In genomic region chr9:49570033-49570660, GRCm38 (mm10) we compare ENCODE assay signal across 11 mouse cellular contexts.
DNase-seq lines count a peak whose midpoint lies in the region; ATAC-seq and TF ChIP-seq lines count a peak whose summit lies in the region.
"Had no signal": no experiment of that assay in that cellular context is flagged by ENCODE, and none has a peak within 500 bp of the region (broad histone marks: within the 10 kb centered on the region; RNA-seq: fewer than 3 reads in every experiment).

No protein-coding gene starts in this region.

- H3K27me3 ChIP-seq in heart, embryonic 11.5 days (ENCODE audit: control insufficient read depth, insufficient read depth, low read length) = no peaks in the 10 kb centered on the region
- no peaks in the 10 kb centered on the region for H3K27me3 ChIP-seq in lung, embryonic 14.5 days (ENCODE audit: insufficient read depth, low read length)
- no peaks in the 10 kb centered on the region for H3K27me3 ChIP-seq in lung, postnatal 0 days (replicated peaks; ENCODE audit: insufficient read depth, low read length)
- no peaks in the 10 kb centered on the region for H3K27me3 ChIP-seq in forebrain, postnatal 0 days (ENCODE audit: insufficient read depth, low read length)
- H3K27me3 ChIP-seq in midbrain, embryonic 16.5 days (ENCODE audit: control insufficient read depth, insufficient read depth, low read depth, low read length) = no peaks in the 10 kb centered on the region
- H3K27me3 ChIP-seq: kidney, embryonic 15.5 days had no signal

- no peak for TF ChIP-seq CTCF in lung, embryonic 14.5 days (IDR thresholded peaks at IDR 0.05; ENCODE audit: low read depth)
- TF ChIP-seq CTCF in lung, postnatal 0 days (IDR thresholded peaks at IDR 0.05) = no peak
- no peak for TF ChIP-seq CTCF in forebrain, postnatal 0 days (IDR thresholded peaks at IDR 0.05; ENCODE audit: low read depth)

- 25% methylated on average over 7 of the region's 7 CpGs for WGBS in heart, embryonic 11.5 days (ENCODE audit: insufficient replicate concordance)
- WGBS in lung, embryonic 14.5 days = 30% methylated on average over 7 of the region's 7 CpGs
- WGBS in lung, postnatal 0 days = 32% methylated on average over 7 of the region's 7 CpGs
- 19% methylated on average over 7 of the region's 7 CpGs for WGBS in forebrain, postnatal 0 days
- 16% methylated on average over 7 of the region's 7 CpGs for WGBS in midbrain, embryonic 16.5 days

- no peak for DNase-seq in heart, adult 9 months (ENCODE audit: low spot score in 2 of 2)
- peak; percentile 31 for DNase-seq in lung, embryonic 14.5 days
- no peak for DNase-seq in lung, postnatal 0 days (ENCODE audit: low spot score)
- DNase-seq in forebrain, postnatal 0 days = no peak
- no peak for DNase-seq in cerebellum, adult 9-11 months
- DNase-seq: B cell, adult 2 months had no signal

- peaks cover 30% of the 10 kb centered on the region for H3K4me1 ChIP-seq in heart, embryonic 11.5 days (ENCODE audit: control insufficient read depth, insufficient read depth, low read length)
- H3K4me1 ChIP-seq in lung, embryonic 14.5 days (ENCODE audit: insufficient read depth) = peaks cover 15% of the 10 kb centered on the region; the same call in 1 of the 2 replicates
- H3K4me1 ChIP-seq in lung, postnatal 0 days (ENCODE audit: insufficient read depth, low read depth, low read length) = no peaks in the 10 kb centered on the region
- peaks cover 33% of the 10 kb centered on the region for H3K4me1 ChIP-seq in forebrain, postnatal 0 days (ENCODE audit: insufficient read depth)
- peaks cover 55% of the 10 kb centered on the region for H3K4me1 ChIP-seq in midbrain, embryonic 16.5 days (ENCODE audit: control insufficient read depth, insufficient read depth, low read length)

- peak overlapping the region; percentile 54; the same call in 1 of the 2 replicates for H3K27ac ChIP-seq in heart, embryonic 11.5 days (ENCODE audit: low read depth, low read length)
- H3K27ac ChIP-seq in lung, embryonic 14.5 days (ENCODE audit: low read depth) = no peak overlapping the region
- no peak overlapping the region for H3K27ac ChIP-seq in lung, postnatal 0 days (ENCODE audit: low read length)
- H3K27ac ChIP-seq in forebrain, postnatal 0 days (ENCODE audit: low read depth, low read length) = peak overlapping the region; percentile 85
- H3K27ac ChIP-seq in midbrain, embryonic 16.5 days (ENCODE audit: low read length) = peak overlapping the region; percentile 95
- H3K27ac ChIP-seq: macrophage had no signal

- 0 out of 2 replicates have a peak, but pooled peaks cover 3% of the 10 kb centered on the region for H3K36me3 ChIP-seq in heart, embryonic 11.5 days (ENCODE audit: control insufficient read depth, insufficient read depth, low read length)
- no peaks in the 10 kb centered on the region for H3K36me3 ChIP-seq in lung, embryonic 14.5 days (ENCODE audit: insufficient read depth)
- H3K36me3 ChIP-seq in lung, postnatal 0 days (ENCODE audit: insufficient read depth, low read length) = no peaks in the 10 kb centered on the region
- H3K36me3 ChIP-seq in forebrain, postnatal 0 days (ENCODE audit: insufficient read depth) = peaks cover 40% of the 10 kb centered on the region
- H3K36me3 ChIP-seq in midbrain, embryonic 16.5 days (ENCODE audit: control insufficient read depth, insufficient read depth, low read length) = peaks cover 24% of the 10 kb centered on the region

- no peak for ATAC-seq in heart, embryonic 11.5 days (replicated peaks; ENCODE audit: insufficient number of reproducible peaks, low FRiP score, low TSS enrichment)
- no peak for ATAC-seq in lung, embryonic 14.5 days (ENCODE audit: insufficient read depth)
- ATAC-seq in lung, postnatal 0 days = no peak
- ATAC-seq in forebrain, postnatal 0 days = peak; percentile 44
- ATAC-seq in midbrain, embryonic 16.5 days = peak; percentile 52
- no peak for ATAC-seq in cerebellum, adult (ENCODE audit: insufficient number of reproducible peaks, low FRiP score, low TSS enrichment)

- no peak overlapping the region for H3K9ac ChIP-seq in heart, embryonic 11.5 days (ENCODE audit: low read depth, low read length)
- H3K9ac ChIP-seq in lung, embryonic 14.5 days = no peak overlapping the region
- no peak overlapping the region for H3K9ac ChIP-seq in lung, postnatal 0 days (replicated peaks; ENCODE audit: low read depth)
- peak overlapping the region; percentile 6; the same call in 1 of the 2 replicates for H3K9ac ChIP-seq in forebrain, postnatal 0 days
- H3K9ac ChIP-seq in midbrain, embryonic 16.5 days (ENCODE audit: low read depth, low read length) = peak overlapping the region; percentile 40; the same call in 1 of the 2 replicates
- H3K9ac ChIP-seq: kidney, embryonic 15.5 days had no signal

- no peak for TF ChIP-seq EP300 in lung, postnatal 0 days (IDR thresholded peaks at IDR 0.05)

- H3K4me3 ChIP-seq in heart, embryonic 11.5 days (ENCODE audit: low read depth, low read length) = no peak overlapping the region
- H3K4me3 ChIP-seq in lung, embryonic 14.5 days (ENCODE audit: low read depth, low read length) = no peak overlapping the region
- H3K4me3 ChIP-seq in lung, postnatal 0 days (ENCODE audit: low read depth, low read length) = no peak overlapping the region
- no peak overlapping the region for H3K4me3 ChIP-seq in forebrain, postnatal 0 days (ENCODE audit: low read depth, low read length)
- no peak overlapping the region for H3K4me3 ChIP-seq in midbrain, embryonic 16.5 days (ENCODE audit: low read depth, low read length)
- H3K4me3 ChIP-seq: kidney, embryonic 15.5 days had no signal

- no peaks in the 10 kb centered on the region for H3K9me3 ChIP-seq in heart, embryonic 11.5 days (replicated peaks; ENCODE audit: control insufficient read depth, low read length)
- H3K9me3 ChIP-seq in lung, embryonic 14.5 days (ENCODE audit: low read depth, low read length) = no peaks in the 10 kb centered on the region
- H3K9me3 ChIP-seq in lung, postnatal 0 days (ENCODE audit: low read length) = no peaks in the 10 kb centered on the region
- H3K9me3 ChIP-seq in forebrain, postnatal 0 days (ENCODE audit: low read length) = no peaks in the 10 kb centered on the region
- H3K9me3 ChIP-seq in midbrain, embryonic 16.5 days (replicated peaks; ENCODE audit: control insufficient read depth, low read length, poor library complexity, severe bottlenecking) = no peaks in the 10 kb centered on the region
- H3K9me3 ChIP-seq: kidney, embryonic 15.5 days had no signal

- no peak overlapping the region for H3K4me2 ChIP-seq in heart, embryonic 11.5 days
- H3K4me2 ChIP-seq in lung, embryonic 14.5 days = no peak overlapping the region
- no peak overlapping the region for H3K4me2 ChIP-seq in lung, postnatal 0 days (replicated peaks; ENCODE audit: low read depth, low read length)
- H3K4me2 ChIP-seq in forebrain, postnatal 0 days (ENCODE audit: low read depth) = peak overlapping the region; percentile 25; the same call in 1 of the 2 replicates
- peak overlapping the region; percentile 36 for H3K4me2 ChIP-seq in midbrain, embryonic 16.5 days (ENCODE audit: low read length)
- H3K4me2 ChIP-seq: kidney, embryonic 15.5 days had no signal

Comparison
In these comparisons a context has a peak if more than half of its experiments do, and no peak if none do; other contexts are left out.
1. ATAC-seq: peak in forebrain, postnatal 0 days (single experiment) and midbrain, embryonic 16.5 days (single experiment); none in heart, embryonic 11.5 days (single experiment), lung, embryonic 14.5 days (single experiment), lung, postnatal 0 days (single experiment) and cerebellum, adult (single experiment).
2. H3K27ac ChIP-seq: peak in heart, embryonic 11.5 days (single experiment), forebrain, postnatal 0 days (single experiment) and midbrain, embryonic 16.5 days (single experiment); none in lung, embryonic 14.5 days (single experiment) and lung, postnatal 0 days (single experiment).
3. H3K4me2 ChIP-seq: peak in forebrain, postnatal 0 days (single experiment) and midbrain, embryonic 16.5 days (single experiment); none in heart, embryonic 11.5 days (single experiment), lung, embryonic 14.5 days (single experiment) and lung, postnatal 0 days (single experiment).
4. H3K9ac ChIP-seq: peak in forebrain, postnatal 0 days (single experiment) and midbrain, embryonic 16.5 days (single experiment); none in heart, embryonic 11.5 days (single experiment), lung, embryonic 14.5 days (single experiment) and lung, postnatal 0 days (single experiment).